Mouse (Mus musculus) urinary bladder, adult 18-20 months (tissue): ENCODE measurements around the gene Slc43a3.

Experiments
- DNase-seq, 2 experiments: peaks; one replicate each; pipeline ENCODE4 v3.0.0; 2022; ENCODE audit warnings: low spot score in 2 of 2, mixed read lengths in 2 of 2

Slc43a3 gene

DNA sequence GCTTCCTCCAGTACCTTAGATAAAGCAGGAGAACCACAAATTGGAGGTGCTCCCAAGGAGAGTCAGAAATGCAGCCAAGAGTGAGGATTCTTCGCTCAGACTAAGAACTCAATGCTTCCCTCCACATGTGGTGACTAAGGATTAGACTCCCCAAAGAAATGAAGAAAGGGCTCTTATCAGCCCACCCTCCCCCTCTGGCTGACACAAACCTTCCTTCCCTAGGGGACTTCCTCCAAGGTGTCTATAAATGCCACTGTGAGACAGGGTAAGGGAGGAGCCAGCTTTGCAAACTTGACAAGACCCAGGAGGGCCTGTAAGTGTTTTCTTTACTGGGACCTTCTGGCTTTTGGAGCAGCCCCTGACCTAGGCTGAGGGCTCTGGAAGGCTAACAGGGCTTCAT lies 43.8 kb downstream of the Slc43a3 start, which contains the start of gene Prg2:
Gene Prg2, plus strand, starts transcription at position 274 of the 400 bp plus-strand sequence.
- DNase-seq: no peak

GRCm38 (mm10) chr2:84987930-84988329 lies 51.6 kb downstream of the Slc43a3 start, which contains the start of gene Prg3:
Gene Prg3 (plus strand): TSS chr2:84988215.
- no peak for DNase-seq

- DNase-seq: no peak
Observed at GRCm38 (mm10) chr2:84996376-84996775, 60.0 kb downstream of the Slc43a3 start.

DNA sequence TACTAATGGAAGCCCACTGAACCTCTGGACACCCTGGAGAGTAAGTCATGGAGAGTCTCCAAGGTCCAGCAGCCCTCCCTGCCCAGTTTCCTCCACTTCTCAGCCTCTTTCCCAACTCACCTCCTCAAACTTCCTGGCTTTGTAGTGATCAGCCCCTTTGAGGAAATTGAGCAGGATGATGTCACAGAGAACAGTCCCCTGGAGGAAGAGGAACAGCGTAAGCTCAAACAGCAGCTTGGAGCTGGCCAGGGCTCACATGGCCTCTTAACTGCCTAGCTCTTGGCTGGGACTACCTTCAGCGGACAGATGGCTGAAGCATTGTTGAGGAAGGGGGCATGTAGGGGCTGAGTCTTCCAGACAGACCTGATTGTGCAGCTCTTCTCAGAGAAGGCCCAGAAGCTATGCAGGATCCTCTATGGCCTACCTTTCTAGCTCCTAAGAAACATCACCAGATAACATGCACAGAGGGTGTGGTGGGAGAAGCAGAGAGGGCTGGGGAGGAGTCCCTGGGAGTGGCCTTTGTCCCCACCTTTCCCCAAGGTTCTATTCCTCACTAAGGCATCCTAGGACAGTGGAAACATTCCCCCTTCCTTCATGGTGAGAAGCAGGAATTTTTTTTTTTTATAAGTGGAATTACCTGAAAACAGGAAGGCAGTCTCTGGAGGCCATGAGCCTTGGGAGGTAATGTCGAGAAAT lies 63.3 kb downstream of the Slc43a3 start:
- no peak for DNase-seq

- DNase-seq: no peak
Observed at GRCm38 (mm10) chr2:85001497-85001896, 65.1 kb downstream of the Slc43a3 start.

DNA sequence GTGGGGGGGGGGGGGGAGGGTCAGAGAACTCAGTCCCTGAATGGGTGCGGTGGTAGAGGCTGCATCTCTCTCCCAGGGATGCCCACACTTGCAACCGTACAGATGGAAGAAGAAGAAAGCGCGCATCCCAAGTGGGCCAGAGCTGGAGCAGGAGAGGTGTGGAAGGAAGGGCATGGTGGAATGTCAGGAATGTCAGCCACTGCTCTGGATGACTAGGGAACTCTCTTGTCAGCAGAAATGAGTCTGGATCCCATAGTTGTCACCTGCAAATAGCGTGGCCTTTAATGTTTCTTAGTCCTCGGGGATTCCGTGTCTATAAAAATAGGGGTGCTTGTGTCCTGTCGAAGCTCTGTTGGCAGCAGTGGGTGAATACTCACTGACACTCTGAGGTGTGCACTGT lies 66.2 kb downstream of the Slc43a3 start:
- DNase-seq: no peak

DNA sequence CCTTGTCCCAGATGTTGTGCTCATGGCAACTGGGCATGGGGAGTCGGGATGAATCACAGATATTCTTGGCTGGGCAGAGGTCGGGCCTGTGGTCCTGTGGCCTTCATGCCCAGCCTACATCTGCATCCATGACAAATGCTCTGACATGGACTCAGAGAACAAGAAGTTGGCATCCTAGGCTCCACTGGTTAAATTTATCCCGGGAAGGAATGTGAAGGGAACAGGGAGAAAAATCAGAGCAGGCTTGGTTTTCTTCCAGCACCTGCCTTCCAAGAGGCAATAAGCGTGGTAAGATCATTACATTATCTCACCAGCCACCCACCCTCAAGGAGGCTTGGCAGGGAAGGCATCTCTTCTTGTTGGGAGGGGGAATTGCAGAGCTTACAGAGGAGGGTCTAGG lies 68.0 kb downstream of the Slc43a3 start:
- no peak for DNase-seq

DNA sequence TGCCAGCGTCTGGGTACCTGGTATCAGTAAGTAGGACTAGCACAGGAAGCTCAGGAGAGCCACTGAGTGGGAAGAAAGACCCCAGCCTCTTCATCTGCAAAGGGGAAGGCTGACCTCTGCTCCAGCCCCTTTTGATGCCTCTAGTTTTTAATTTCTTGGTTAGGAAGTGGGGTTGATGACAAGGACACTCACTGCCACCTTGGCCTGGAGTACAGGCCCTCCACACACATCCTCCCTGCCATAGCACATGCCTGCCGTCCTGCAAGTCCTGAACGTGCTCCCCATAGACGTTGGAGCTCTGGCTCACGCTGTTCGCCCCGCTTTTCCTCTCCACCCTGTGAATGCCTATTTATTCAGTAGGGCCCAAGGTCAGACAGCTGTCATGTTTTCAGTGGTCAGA lies 70.2 kb downstream of the Slc43a3 start:
- no peak for DNase-seq

DNA sequence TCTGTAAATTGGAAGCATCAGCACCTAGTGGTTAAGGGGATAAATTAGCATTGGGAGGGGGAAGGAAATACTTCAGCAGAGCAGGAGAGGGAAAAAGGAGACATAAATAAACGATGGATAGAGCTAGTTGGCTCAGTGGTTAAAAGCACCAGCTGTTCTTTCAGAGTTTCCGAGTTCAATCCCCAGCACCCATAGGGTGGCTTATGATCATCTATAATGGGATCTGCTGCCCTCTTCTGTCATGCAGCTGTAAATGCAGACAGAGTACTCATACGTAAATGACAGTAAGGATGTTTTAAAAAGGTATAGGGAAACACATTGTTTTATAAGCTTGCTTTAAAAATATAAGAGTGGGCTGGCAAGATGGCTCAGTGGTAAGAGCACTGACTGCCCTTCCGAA lies 71.3 kb downstream of the Slc43a3 start:
- no peak for DNase-seq
